Mouse (Mus musculus): Measurements from ENCODE around the gene Ssty2. TPM values are rescaled to one million over a fixed set of nuclear protein-coding genes. Genes with fewer than 3 reads are reported as not detected.
"Not testable (repeated sequence)": the region's sequence is repeated elsewhere in the genome, so short reads cannot be mapped to it uniquely, and the experiment has no call there.

The Ssty2 gene
- not detected in 2 replicates for polyA plus RNA-seq (2012; rRNA removed)

- H3K36me3 ChIP-seq (ENCODE audit: control insufficient read depth, insufficient read depth, low read length); H3K27me3 ChIP-seq (ENCODE audit: control insufficient read depth, insufficient read depth, low read length); H3K4me3 ChIP-seq (ENCODE audit: low read depth, low read length); H3K27ac ChIP-seq (ENCODE audit: insufficient read depth, low read depth, low read length); H3K4me1 ChIP-seq (ENCODE audit: control insufficient read depth, insufficient read depth, insufficient read length, low read length): not testable (repeated sequence)
- no CpG with 5 or more reads among the region's 4 CpGs for WGBS
These were observed at the start of gene Ssty2 for GRCm38 (mm10) chrY:67047972-67048371. Gene Ssty2, minus strand, starts transcription at chrY:67048072.

All from small intestine, adult 2 months (tissue).